Mouse (Mus musculus) right cerebral cortex, postnatal 14 days (tissue): ENCODE data around the gene Grid2.

ENCODE experiments used
- DNase-seq: peaks from one replicate; pipeline ENCODE4 v3.0.0; 2022

Gene Grid2

GRCm38 (mm10) chr6:64398413-64399098 is 1142.9 kb downstream of the Grid2 start:
- no peak for DNase-seq

GRCm38 (mm10) chr6:64427658-64428057 is 1172.0 kb downstream of the Grid2 start:
- DNase-seq = no peak

- DNase-seq = no peak
These were observed 1173.2 kb downstream of the Grid2 start for GRCm38 (mm10) chr6:64428898-64429297.

- DNase-seq = no peak
These were observed 1192.5 kb downstream of the Grid2 start for GRCm38 (mm10) chr6:64448127-64448526.

- DNase-seq = no peak
These were observed 1193.2 kb downstream of the Grid2 start for GRCm38 (mm10) chr6:64448864-64449355.

- DNase-seq = no peak
These were observed 1195.1 kb downstream of the Grid2 start for GRCm38 (mm10) chr6:64450770-64451169.

- DNase-seq = no peak
These were observed 1224.2 kb downstream of the Grid2 start for GRCm38 (mm10) chr6:64479884-64480283.

GRCm38 (mm10) chr6:64480592-64480991 is 1224.9 kb downstream of the Grid2 start:
- DNase-seq = no peak

GRCm38 (mm10) chr6:64490313-64491067 is 1234.8 kb downstream of the Grid2 start:
- no peak for DNase-seq

GRCm38 (mm10) chr6:64504394-64504793 is 1248.7 kb downstream of the Grid2 start:
- no peak for DNase-seq

GRCm38 (mm10) chr6:64542168-64542567 is 1286.5 kb downstream of the Grid2 start:
- no peak for DNase-seq

GRCm38 (mm10) chr6:64553645-64554044 is 1298.0 kb downstream of the Grid2 start:
- no peak for DNase-seq

- no peak for DNase-seq
These were observed 1299.5 kb downstream of the Grid2 start for GRCm38 (mm10) chr6:64555220-64555619.

GRCm38 (mm10) chr6:64568599-64568998 is 1312.9 kb downstream of the Grid2 start:
- peak; percentile 57 for DNase-seq

GRCm38 (mm10) chr6:64581338-64581737 is 1325.7 kb downstream of the Grid2 start:
- no peak for DNase-seq

- DNase-seq = no peak
These were observed 1333.0 kb downstream of the Grid2 start for GRCm38 (mm10) chr6:64588487-64589205.

GRCm38 (mm10) chr6:64596261-64596660 is 1340.6 kb downstream of the Grid2 start:
- no peak for DNase-seq

- no peak for DNase-seq
These were observed 1341.2 kb downstream of the Grid2 start for GRCm38 (mm10) chr6:64596835-64597234.

GRCm38 (mm10) chr6:64598144-64598561 is 1342.5 kb downstream of the Grid2 start:
- no peak for DNase-seq

GRCm38 (mm10) chr6:64605753-64606152 is 1350.1 kb downstream of the Grid2 start:
- DNase-seq = no peak

GRCm38 (mm10) chr6:64607041-64607440 is 1351.4 kb downstream of the Grid2 start:
- DNase-seq = no peak

GRCm38 (mm10) chr6:64607942-64608341 is 1352.3 kb downstream of the Grid2 start:
- peak; percentile 16 for DNase-seq

- DNase-seq = no peak
These were observed 1361.2 kb downstream of the Grid2 start for GRCm38 (mm10) chr6:64616843-64617242.
